Mouse (Mus musculus) hindbrain, embryonic 10.5 days (tissue): ENCODE measurements around the gene Krtap9-5. TPM values are rescaled to one million over a fixed set of nuclear protein-coding genes. Genes with fewer than 3 reads are reported as not detected.

Source experiments
- DNase-seq: peaks from one replicate; pipeline ENCODE4 v3.0.0-alpha.2; 2017; ENCODE audit warnings: low spot score
- H3K27ac ChIP-seq: fragments of 300-500 bp; sonication (generic); 2 replicates; pipeline ENCODE4 v1.5.1; 2016; ENCODE audit warnings: mild to moderate bottlenecking, moderate library complexity
- H3K27me3 ChIP-seq: fragments of 300-500 bp; sonication (generic); 2 replicates; pipeline ENCODE4 v1.6.1; 2016; ENCODE audit warnings: mild to moderate bottlenecking; ENCODE audit not compliant: poor library complexity, insufficient read depth, severe bottlenecking
- H3K36me3 ChIP-seq: fragments of 300-500 bp; sonication (generic); 2 replicates; pipeline ENCODE4 v1.6.1; 2016; ENCODE audit warnings: mild to moderate bottlenecking, moderate library complexity
- H3K4me1 ChIP-seq: fragments of 300-500 bp; sonication (generic); replicated peaks from 2 replicates; pipeline ENCODE4 v1.6.1; 2016; ENCODE audit warnings: mild to moderate bottlenecking
- H3K4me3 ChIP-seq: fragments of 300-500 bp; sonication (generic); 2 replicates; pipeline ENCODE4 v1.5.1; 2016; ENCODE audit warnings: mild to moderate bottlenecking, moderate library complexity
- H3K9me3 ChIP-seq: fragments of 300-500 bp; sonication (generic); 2 replicates; pipeline ENCODE4 v1.6.1; 2016; ENCODE audit warnings: mild to moderate bottlenecking, moderate library complexity
- WGBS: fragments of 180-500 bp; shearing (Covaris S2); methylation state at CpG from one replicate; pipeline ENCODE4 v1.1.7; 2016; 5-methylcytosine and 5-hydroxymethylcytosine counted together
- polyA plus RNA-seq: library from polyadenylated mRNA; unstranded; fragments of >200 nt; fragmentation: Nextera tagmentation; extraction: Ambion mirVana; gene quantifications from 2 replicates; pipeline ENCODE4 v1.2.1, GENCODE M21; 2016

Gene Krtap9-5
- not detected in 2 replicates for polyA plus RNA-seq

DNA sequence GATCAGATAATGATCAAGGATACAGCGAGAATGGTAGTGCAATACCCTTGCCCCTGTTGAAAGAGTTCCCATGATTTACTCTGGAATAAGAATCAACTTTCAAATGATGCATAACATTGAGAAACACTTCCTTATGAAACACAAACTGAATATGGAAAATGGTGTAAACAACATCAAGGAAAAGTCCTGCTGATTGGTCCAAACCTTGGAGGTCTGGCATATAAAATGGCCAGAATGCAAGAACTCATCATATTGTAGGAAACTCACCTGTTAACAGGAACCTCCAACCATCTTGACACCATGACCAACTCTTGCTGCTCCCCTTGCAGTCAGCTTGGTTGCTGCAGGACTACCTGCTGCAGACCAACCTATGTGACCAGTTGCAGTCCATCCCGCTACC, at the start of gene Krtap9-5:
Gene Krtap9-5 (plus strand): TSS at position 301 of the 400 bp plus-strand sequence.
- no peaks in the 10 kb centered on the region for H3K27me3 ChIP-seq
- H3K4me3 ChIP-seq = no peak within 1 kb of the TSS
- H3K9me3 ChIP-seq = 0 out of 2 replicates have a peak, but pooled peaks cover 8% of the 10 kb centered on the region
- WGBS = 91% methylated on average over 2 of the region's 2 CpGs
- no peaks in the 10 kb centered on the region for H3K36me3 ChIP-seq
- DNase-seq = no peak
- H3K27ac ChIP-seq = no peak within 1 kb of the TSS; the same call in 1 of the 2 replicates
- H3K4me1 ChIP-seq = peaks cover 5% of the 10 kb centered on the region; the same call in 1 of the 2 replicates

- Histone ChIP-seq H3K36me3 (no peaks in the 10 kb centered on the region), H3K4me3 (no peak within 1 kb of the TSS), H3K4me1 (no peaks in the 10 kb centered on the region), H3K9me3 (no peaks in the 10 kb centered on the region), H3K27me3 (no peaks in the 10 kb centered on the region), H3K27ac (no peak within 1 kb of the TSS)
- no peak for DNase-seq
- WGBS = 86% methylated on average over 2 of the region's 2 CpGs
These were observed 40.7 kb upstream of the Krtap9-5 start, which contains the start of gene Krtap31-1 for GRCm38 (mm10) chr11:99907620-99908019. Krtap31-1 (plus strand) TSS chr11:99907920.

DNA sequence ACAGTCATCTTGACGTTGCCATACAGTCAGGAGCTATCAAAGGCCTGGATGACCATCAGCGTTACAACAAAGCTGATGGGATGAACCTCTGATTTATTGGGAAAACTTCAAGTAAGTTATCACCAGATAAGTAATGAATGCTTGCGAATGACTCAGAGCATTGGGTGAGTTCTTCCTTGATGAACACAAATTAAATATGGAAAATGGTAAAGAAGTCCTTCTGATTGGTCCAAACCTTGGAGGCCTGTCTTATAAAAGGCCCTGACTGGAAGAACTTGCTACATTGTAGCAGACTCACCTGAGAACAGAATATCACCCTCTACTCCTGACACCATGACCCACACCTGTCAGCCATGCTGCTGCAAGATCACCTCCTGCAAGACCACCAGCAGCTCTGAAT, 33.8 kb upstream of the Krtap9-5 start, which contains the start of gene Gm11565:
Gene Gm11565 (plus strand): TSS at position 301 of the 400 bp plus-strand sequence.
- H3K27ac ChIP-seq = no peak within 1 kb of the TSS
- no peak within 1 kb of the TSS for H3K4me3 ChIP-seq
- no peaks in the 10 kb centered on the region for H3K9me3 ChIP-seq
- H3K27me3 ChIP-seq = no peaks in the 10 kb centered on the region
- H3K36me3 ChIP-seq = no peaks in the 10 kb centered on the region
- DNase-seq = no peak
- H3K4me1 ChIP-seq = no peaks in the 10 kb centered on the region
- WGBS = 92% methylated on average over 3 of the region's 3 CpGs

DNA sequence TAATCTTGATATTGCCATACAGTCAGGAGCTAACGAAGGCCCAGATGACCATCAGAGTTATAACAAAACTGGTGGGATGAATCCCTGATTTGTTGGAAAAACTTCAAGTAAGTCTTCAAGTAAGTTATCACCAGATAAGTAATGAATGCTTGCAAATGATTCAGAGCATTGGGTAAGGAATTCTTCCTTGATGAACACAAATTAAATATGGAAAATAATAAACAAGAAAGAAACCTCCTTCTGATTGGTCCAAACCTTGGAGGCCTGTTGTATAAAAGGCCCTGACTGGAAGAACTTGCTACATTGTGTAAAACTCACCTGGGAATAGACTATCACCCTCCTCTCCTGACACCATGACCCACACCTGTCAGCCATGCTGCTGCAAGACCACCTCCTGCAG, 12.3 kb upstream of the Krtap9-5 start, which contains the start of gene Krtap31-2:
Gene Krtap31-2 (plus strand): TSS at position 301 of the 400 bp plus-strand sequence.
- Histone ChIP-seq H3K4me3 (no peak within 1 kb of the TSS), H3K9me3 (no peaks in the 10 kb centered on the region), H3K27me3 (0 out of 2 replicates have a peak, but pooled peaks cover 3% of the 10 kb centered on the region), H3K27ac (no peak within 1 kb of the TSS), H3K36me3 (no peaks in the 10 kb centered on the region), H3K4me1 (no peaks in the 10 kb centered on the region)
- 97% methylated on average over 1 of the region's 1 CpGs for WGBS
- DNase-seq = no peak

GRCm38 (mm10) chr11:99937751-99938264, 10.5 kb upstream of the Krtap9-5 start:
- H3K4me1 ChIP-seq = no peaks in the 10 kb centered on the region
- no peak overlapping the region for H3K27ac ChIP-seq
- DNase-seq = no peak
- no peaks in the 10 kb centered on the region for H3K9me3 ChIP-seq
- no peak overlapping the region for H3K4me3 ChIP-seq
- no peaks in the 10 kb centered on the region for H3K36me3 ChIP-seq
- H3K27me3 ChIP-seq = no peaks in the 10 kb centered on the region
- 87% methylated on average over 9 of the region's 9 CpGs for WGBS

GRCm38 (mm10) chr11:99964213-99964612, 15.9 kb downstream of the Krtap9-5 start:
- WGBS = 53% methylated on average over 6 of the region's 6 CpGs
- no peaks in the 10 kb centered on the region for H3K9me3 ChIP-seq
- H3K27me3 ChIP-seq = no peaks in the 10 kb centered on the region
- no peak for DNase-seq
- H3K27ac ChIP-seq = no peak overlapping the region
- H3K4me1 ChIP-seq = peaks cover 5% of the 10 kb centered on the region; the same call in 1 of the 2 replicates
- no peaks in the 10 kb centered on the region for H3K36me3 ChIP-seq
- no peak overlapping the region for H3K4me3 ChIP-seq

- Histone ChIP-seq H3K4me3 (no peak overlapping the region), H3K9me3 (no peaks in the 10 kb centered on the region), H3K36me3 (no peaks in the 10 kb centered on the region), H3K27me3 (no peaks in the 10 kb centered on the region), H3K27ac (no peak overlapping the region), H3K4me1 (peaks cover 5% of the 10 kb centered on the region; the same call in 1 of the 2 replicates)
- DNase-seq = no peak
- WGBS = 69% methylated on average over 2 of the region's 2 CpGs
These were observed 17.7 kb downstream of the Krtap9-5 start for GRCm38 (mm10) chr11:99965961-99966360.

DNA sequence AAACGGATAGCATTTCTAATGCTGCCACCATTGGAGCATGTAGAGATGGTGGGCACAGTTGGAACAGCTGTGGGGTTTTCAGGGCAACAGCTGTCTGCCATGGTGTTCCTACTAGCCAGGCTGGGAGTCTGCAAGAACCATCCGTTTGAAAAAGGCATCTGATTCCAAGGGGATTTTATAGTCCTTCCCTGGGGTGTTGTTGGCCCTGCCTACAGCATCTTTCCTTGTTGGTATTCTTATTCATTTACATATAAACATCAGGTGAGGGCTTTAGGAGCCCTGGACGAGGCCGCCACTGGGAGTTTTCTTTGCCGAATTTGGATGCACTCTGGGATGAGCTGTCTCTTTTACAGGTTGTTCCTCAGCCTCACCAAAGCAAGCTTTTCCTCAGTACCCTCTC, 30.7 kb downstream of the Krtap9-5 start, which contains the start of gene Krtap29-1:
Gene Krtap29-1 (minus strand): TSS at position 101 of the 400 bp plus-strand sequence.
- no peak within 1 kb of the TSS for H3K4me3 ChIP-seq
- no peak for DNase-seq
- no peaks in the 10 kb centered on the region for H3K27me3 ChIP-seq
- WGBS = 74% methylated on average over 5 of the region's 5 CpGs
- H3K4me1 ChIP-seq = no peaks in the 10 kb centered on the region
- no peaks in the 10 kb centered on the region for H3K36me3 ChIP-seq
- peaks cover 4% of the 10 kb centered on the region; the same call in 1 of the 2 replicates for H3K9me3 ChIP-seq
- H3K27ac ChIP-seq = no peak within 1 kb of the TSS

DNA sequence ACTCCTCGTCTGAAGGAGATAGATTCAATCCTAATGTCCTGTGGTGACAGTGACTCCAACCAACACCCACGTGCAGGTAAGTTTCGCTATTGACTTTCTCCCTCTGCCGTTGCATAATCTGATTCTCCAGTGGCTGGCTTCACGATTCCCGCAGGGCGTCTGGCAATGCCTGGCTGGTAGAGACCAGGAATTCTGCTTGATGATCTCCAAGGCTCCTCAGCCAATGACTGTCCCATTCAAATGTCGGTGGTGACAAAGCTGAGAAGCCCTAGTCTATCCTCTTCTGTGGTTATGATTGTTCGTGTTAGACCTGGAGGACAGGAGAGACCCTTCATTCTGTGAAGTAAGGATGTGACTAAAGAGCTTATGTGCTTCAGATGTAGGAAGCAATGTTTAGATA, 34.5 kb downstream of the Krtap9-5 start:
- Histone ChIP-seq H3K27ac (no peak overlapping the region), H3K36me3 (no peaks in the 10 kb centered on the region), H3K4me3 (no peak overlapping the region), H3K27me3 (peaks cover 3% of the 10 kb centered on the region; the same call in 1 of the 2 replicates), H3K9me3 (no peaks in the 10 kb centered on the region), H3K4me1 (no peaks in the 10 kb centered on the region)
- no peak for DNase-seq
- 85% methylated on average over 9 of the region's 9 CpGs for WGBS

DNA sequence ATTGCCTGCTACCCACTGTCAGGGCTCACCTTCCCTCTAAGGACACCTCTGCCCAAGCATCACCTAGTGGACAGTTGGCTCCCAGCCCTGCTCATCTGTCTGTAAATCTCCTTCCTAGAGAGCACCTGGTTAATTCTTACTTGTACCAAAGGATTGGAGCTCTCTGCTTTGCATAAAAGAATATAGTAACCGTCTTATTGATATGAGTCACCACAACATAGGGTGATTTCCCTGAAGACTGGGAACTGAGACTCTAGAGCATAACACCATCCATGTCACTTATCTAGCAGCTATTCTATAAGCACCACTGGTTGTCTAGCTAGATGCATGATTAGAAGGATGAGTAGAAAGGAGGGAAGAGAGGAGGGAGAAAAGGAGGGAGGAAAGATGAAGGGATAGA, 35.2 kb downstream of the Krtap9-5 start:
- WGBS = 79% methylated on average over 1 of the region's 1 CpGs
- Histone ChIP-seq H3K27me3 (peaks cover 3% of the 10 kb centered on the region; the same call in 1 of the 2 replicates), H3K4me3 (no peak overlapping the region), H3K27ac (no peak overlapping the region), H3K36me3 (no peaks in the 10 kb centered on the region), H3K4me1 (no peaks in the 10 kb centered on the region), H3K9me3 (no peaks in the 10 kb centered on the region)
- DNase-seq = no peak

DNA sequence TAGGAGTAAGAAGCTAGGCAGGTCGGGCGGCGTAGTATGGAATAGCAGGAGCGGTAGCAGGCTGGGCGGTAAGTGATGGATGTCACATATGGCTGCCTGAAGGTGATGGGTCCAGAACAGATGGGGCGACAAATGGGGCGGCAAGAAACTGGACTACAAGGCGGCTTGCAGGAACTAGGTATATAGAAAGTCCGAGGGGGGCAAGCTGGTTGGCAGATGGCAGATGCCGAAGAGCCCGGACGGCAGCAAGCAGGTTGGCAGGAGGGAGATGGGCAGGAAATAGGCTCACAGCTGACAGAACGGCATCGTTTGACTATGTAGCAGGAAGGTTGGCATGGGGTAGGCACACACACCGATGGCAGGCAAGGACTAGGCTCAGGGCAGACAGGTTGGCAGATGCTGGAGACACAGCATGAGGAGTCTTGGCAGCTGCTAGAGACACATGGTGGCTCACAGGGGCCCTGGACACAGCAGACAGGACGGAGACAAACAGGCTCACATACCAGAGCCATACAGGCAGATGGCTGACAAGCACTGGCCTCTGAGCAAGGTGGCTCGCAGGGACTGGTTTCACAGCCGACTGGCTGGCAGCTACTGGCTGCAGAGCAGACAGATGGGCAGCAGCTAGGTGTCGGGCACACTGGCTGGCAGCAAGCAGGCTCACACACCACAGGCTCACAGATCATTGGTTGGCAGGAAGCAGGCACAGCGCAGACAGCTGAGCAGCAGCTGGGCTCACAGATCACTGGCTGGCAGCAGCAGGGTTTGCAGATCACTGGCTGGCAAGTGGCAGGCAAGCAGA, 37.2 kb downstream of the Krtap9-5 start:
- Histone ChIP-seq H3K4me1 (no peaks in the 10 kb centered on the region), H3K9me3 (no peaks in the 10 kb centered on the region), H3K4me3 (no peak overlapping the region), H3K36me3 (no peaks in the 10 kb centered on the region), H3K27ac (no peak overlapping the region), H3K27me3 (peaks cover 3% of the 10 kb centered on the region; the same call in 1 of the 2 replicates)
- DNase-seq = no peak
- WGBS = 88% methylated on average over 20 of the region's 20 CpGs

DNA sequence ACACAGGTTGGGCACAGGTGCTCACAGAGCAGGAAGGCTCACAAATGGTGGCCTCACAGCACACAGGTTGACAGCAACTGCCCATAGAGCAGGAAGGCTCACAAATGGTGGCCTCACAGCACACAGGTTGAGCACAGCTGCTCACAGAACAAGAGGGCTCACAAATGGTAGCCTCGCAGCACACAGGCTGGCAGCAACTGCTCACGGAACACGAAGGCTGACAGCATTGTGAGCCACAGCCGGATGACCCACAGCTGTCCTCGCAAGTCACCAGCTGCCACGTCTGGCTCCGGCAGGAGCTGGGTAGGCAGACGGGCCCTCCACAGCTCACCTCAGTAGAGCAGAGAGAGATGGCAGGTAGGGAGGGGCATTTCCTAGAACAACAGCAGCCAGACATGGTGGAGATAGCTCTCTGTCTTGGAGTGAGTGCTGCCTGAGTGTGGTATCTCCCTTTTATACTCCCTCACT, 37.9 kb downstream of the Krtap9-5 start, which contains the start of gene Krtap16-1:
Gene Krtap16-1 (minus strand): TSS at position 418 of the 468 bp plus-strand sequence.
- Histone ChIP-seq H3K4me3 (no peak within 1 kb of the TSS), H3K27ac (no peak within 1 kb of the TSS), H3K27me3 (peaks cover 3% of the 10 kb centered on the region; the same call in 1 of the 2 replicates), H3K36me3 (no peaks in the 10 kb centered on the region), H3K9me3 (no peaks in the 10 kb centered on the region), H3K4me1 (no peaks in the 10 kb centered on the region)
- no peak for DNase-seq
- WGBS = 80% methylated on average over 8 of the region's 8 CpGs

GRCm38 (mm10) chr11:99988530-99988929, 40.3 kb downstream of the Krtap9-5 start:
- H3K4me3 ChIP-seq = no peak overlapping the region
- peaks cover 15% of the 10 kb centered on the region for H3K27me3 ChIP-seq
- 90% methylated on average over 3 of the region's 3 CpGs for WGBS
- no peaks in the 10 kb centered on the region for H3K36me3 ChIP-seq
- no peaks in the 10 kb centered on the region for H3K9me3 ChIP-seq
- H3K4me1 ChIP-seq = peaks cover 4% of the 10 kb centered on the region
- DNase-seq = no peak
- no peak overlapping the region for H3K27ac ChIP-seq
